Mouse (Mus musculus) left cerebral cortex, adult 11 months (tissue): ENCODE results near the gene Myoz1.
"Not testable (repeated sequence)": the region's sequence is repeated elsewhere in the genome, so short reads cannot be mapped to it uniquely, and the experiment has no call there.

ENCODE experiments used
- DNase-seq: peaks from one replicate; pipeline ENCODE4 v3.0.0; 2022; ENCODE audit warnings: low spot score

The Myoz1 gene

DNA sequence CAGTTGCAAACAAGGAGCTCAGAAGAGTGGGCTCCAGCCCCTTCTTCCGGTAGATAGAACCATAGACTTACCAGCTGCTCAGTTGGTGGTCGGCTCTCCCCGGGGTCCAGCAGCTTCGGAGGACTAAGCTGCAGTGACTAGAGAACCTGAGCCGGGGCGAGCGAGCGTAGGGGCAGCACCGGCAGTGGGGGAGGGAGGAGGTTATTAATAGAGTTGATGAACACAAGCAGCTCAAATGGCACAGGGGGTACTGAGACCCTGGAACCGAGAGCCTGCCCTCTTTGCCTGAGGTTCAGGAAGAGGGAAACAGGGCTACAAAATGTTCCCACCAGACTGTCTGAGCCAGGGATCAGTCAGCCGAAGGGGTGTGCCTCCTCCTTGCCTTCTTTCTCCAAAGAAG is at the start of gene Myoz1:
TSS of gene Myoz1 (minus strand) at position 180 of the 400 bp plus-strand sequence.
- no peak for DNase-seq

- DNase-seq: not testable (repeated sequence)
Observed at GRCm38 (mm10) chr14:20703461-20703860, 47.1 kb upstream of the Myoz1 start.

DNA sequence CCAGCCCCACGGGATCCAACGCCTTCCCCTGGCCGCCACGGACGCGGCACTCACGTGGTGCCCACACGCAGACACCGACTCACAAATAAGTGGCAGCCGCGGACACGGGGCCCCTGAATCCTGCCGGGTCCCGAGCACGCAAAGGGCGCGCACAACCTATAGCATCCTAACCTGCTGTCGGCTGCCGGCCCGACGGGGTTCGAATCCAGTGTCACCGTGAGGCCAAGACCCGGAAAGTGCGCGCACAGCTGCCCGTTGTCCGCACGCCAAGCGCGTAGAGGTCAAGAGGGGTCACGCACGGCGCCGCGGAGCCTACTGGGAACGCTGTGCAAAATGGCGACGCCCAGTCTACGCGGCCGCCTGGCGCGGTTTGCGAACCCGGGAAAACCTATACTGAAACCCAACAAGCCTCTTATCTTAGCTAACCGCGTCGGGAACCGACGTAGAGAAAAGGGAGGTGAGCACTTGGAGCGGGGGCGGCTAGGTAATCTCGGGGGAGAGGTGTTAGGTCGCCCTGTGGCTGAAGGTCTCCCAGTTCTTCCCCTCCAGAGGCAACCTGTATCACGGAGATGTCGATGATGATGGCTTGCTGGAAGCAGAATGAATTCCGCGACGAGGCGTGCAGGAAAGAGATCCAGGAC is 46.5 kb upstream of the Myoz1 start, which contains the start of gene Chchd1:
TSS of gene Chchd1 (plus strand) at position 266 of the 641 bp plus-strand sequence.
- DNase-seq: peak; percentile 85

DNA sequence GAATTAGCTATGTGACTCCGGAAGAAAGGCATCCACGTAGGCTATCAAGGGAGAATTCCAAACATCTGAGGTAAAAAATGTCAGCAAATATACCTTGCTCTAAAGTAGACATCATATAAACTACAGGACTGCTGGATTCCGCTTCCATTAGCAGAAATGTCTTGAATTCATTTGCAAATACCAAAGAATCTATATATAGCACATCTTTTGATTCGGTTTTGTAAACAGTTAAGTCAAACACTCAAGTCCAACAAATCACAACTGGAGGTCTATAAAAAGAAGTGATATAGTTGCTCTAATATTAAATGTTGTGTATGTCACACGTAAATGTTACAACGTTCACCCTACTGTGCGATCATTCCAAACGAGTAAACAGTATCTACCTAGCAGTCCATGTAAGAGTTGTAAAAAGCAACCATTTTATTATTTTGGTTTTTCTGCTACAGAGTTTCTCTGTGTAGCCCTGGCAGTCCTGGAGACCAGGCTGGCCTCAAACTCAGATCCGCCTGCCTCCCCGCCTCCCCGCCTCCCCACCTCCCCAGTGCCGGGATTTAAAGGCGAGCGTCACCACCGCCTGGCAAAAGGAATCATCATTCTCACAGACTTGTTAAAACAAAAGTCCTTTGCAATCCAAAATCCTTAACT is 45.9 kb upstream of the Myoz1 start:
- no peak for DNase-seq

- DNase-seq: no peak
Observed at GRCm38 (mm10) chr14:20701554-20701953, 45.2 kb upstream of the Myoz1 start.

DNA sequence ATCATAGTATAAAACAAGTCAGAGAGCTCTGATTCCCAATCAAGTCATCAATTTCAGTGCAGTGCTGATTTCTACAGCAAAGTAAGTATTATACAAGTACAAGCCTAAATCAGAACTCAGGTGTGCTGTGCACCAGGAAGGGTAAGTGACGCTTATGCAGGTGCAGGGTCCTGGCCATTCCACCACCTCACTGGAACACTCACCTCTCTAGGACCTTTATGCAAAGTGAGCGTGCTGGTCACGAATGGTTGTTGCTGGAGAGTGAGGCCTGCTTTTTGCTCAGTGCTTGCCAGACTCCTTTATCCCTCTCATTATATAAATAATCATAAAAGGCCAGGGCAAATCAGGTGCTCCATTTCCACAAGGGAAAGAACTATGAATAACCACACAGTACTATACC is 44.0 kb upstream of the Myoz1 start:
- no peak for DNase-seq

GRCm38 (mm10) chr14:20698515-20698914 is 42.2 kb upstream of the Myoz1 start:
- DNase-seq: no peak

DNA sequence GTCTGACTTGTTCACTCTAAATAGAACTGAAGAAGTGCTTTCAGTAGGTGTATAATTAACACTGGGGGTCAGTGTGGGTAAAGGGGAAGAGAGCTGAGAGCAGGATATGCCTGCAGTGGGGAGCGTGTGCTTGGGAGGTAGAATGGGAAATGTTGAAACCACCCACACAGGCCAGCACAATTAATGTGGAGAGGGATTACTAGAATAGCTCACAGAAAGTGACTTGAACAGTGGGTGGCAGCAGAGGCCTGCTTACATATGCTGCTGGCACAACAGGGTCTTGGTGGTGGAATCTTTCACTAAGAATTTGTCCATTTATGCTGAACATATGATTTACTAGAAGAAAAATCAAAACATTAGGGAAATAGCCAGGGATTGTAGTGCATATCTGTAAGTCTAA is 40.6 kb upstream of the Myoz1 start:
- no peak for DNase-seq

- DNase-seq: no peak
Observed at GRCm38 (mm10) chr14:20695761-20696520, 39.6 kb upstream of the Myoz1 start.

DNA sequence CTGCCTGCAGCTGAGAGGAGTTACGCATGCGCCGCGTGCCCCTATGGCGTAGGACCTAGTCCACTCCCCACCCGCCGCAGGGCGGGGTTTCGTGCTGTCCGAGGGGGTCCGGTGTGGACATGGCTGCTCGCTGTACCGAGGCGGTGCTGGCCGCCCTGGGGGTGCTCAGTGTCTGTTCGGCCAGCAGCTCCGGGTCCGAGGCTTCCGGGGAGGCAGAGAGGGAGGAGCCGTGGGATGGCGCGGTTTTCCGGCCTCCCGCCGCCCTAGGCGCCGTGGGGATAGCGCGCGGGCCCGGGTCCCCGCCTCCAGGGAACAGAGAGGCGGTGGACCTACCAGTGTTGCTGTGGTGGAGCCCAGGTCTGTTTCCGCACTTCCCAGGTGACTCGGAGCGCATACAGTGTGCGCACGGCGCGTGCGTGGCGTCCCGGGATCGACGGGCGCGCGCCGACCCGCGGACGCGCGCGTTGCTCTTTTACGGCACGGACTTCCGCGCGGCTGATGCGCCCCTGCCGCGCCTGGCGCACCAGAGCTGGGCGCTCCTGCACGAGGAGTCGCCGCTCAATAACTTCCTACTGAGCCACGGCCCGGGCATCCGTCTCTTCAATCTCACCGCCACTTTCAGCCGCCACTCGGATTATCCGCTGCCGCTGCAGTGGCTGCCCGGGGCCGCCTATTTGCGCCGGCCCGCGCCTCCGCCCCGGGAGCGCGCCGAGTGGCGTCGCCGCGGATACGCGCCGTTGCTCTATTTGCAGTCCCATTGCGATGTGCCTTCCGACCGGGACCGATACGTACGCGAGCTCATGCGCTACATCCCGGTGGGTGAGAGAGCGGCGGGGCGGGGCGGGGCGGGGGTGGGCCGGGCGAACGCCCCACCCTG is 38.8 kb upstream of the Myoz1 start, which contains the start of gene Fut11:
TSS of gene Fut11 (plus strand) at position 85 of the 877 bp plus-strand sequence.
- DNase-seq: peak; percentile 77

DNA sequence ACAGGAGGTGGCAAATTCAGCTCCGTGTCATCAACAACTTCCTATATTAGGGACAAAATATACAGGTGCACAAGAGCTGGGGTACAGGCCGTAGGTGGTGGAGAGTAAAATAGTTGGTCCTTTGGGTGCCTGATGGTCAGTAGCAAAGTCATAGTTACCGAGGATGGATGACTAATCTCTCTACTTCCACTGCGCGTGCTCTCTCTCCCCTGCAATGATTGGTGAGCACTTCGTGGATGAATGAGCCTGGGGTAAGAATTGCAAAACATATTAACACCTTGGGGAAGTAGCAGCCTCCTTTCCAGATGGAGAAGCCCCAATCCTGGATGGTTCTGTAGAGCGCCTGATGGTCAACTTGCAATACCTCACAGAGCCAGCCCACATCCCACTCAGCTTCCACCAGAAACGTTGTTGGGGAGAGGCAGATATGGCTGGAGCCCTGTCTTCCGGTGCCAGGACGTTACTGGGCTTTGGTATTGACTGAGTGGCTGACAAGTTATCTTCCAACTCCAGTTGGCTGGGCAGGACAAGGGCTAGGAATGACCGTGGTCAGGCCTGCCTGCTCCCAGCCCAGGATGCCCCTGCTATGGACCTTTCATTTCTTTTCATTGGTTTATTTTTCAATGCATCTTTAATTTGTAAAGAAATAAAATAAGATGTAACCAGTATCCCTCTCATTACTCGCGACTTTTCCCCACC is 38.0 kb upstream of the Myoz1 start:
- no peak for DNase-seq

DNA sequence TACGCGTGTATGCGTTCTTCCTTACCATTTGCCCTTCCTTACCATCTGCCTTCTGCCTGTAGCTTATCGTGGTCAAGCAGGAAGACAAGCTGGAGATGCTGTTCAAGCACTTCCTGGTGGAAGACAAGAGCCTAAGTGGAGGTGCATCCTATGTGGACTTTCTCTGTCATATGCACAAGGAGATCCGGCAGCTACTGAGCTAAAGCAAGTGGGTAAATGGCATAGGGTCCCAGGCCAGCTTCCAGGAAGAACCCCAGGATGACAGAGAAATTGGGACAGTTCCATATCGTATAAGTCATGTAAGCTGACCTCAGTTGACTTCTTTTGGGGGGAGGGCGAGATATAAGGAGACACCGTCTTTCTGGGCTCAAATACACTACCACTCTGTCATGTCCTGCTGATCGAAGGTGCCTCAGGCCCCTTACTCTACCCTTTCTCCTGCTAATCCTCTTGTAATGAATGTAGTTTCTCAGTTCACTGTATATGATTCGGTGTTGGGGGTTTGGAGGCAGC is 37.3 kb upstream of the Myoz1 start:
- DNase-seq: no peak

GRCm38 (mm10) chr14:20691772-20692171 is 35.4 kb upstream of the Myoz1 start:
- DNase-seq: no peak

DNA sequence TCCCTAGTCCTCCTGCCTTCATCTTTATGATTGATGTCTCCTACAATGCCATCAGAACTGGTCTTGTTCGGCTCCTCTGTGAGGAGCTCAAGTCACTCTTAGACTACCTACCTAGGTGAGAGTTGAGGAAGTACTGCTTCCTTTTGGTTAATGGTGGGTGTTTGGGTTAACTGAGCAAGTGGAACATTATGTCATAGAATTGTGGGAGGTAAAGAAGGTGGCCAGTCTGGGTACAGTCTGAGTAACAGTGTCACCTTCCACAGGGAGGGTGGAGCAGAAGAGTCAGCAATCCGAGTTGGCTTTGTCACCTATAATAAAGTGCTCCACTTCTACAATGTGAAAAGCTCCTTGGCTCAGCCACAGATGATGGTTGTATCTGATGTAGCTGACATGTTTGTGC is 32.7 kb upstream of the Myoz1 start:
- no peak for DNase-seq

DNA sequence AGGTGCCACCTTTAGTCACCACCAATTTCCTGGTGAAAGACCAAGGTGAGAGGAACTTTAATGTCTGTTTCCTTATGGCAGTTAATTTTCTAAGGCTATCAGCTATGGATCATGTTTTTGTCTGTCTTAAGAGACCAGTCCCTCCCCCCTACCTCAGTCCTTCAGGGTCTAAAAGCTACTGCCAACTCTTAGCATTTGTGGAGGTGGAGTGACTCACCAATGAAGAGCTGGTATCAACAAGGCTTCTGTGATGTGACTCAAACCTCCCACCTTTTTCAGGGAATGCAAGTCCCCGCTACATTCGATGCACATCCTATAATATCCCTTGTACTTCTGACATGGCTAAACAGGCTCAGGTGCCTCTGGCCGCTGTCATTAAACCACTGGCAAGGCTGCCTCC is 30.2 kb upstream of the Myoz1 start:
- no peak for DNase-seq

GRCm38 (mm10) chr14:20682498-20682897 is 26.2 kb upstream of the Myoz1 start:
- DNase-seq: no peak

GRCm38 (mm10) chr14:20681742-20682141 is 25.4 kb upstream of the Myoz1 start:
- no peak for DNase-seq

DNA sequence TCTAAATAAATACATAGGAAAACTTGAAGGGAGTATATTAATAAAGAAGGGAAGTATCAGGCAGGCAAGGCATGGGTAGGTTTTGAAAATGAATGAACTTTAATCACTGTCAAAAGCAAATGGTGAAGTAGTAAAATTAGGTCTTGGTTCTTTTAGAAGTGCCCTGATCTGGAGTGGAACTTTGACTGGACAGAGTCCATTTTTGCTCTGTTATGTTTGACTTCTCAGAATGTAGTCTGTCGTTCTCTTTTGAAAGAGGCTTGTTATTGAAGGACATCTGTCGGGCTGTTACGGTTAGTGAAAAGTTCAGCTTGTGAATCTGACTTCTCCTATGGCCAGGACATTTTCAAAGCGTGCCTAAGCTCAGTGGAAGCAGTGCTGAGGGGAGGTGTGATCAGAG is 21.6 kb upstream of the Myoz1 start:
- DNase-seq: no peak

DNA sequence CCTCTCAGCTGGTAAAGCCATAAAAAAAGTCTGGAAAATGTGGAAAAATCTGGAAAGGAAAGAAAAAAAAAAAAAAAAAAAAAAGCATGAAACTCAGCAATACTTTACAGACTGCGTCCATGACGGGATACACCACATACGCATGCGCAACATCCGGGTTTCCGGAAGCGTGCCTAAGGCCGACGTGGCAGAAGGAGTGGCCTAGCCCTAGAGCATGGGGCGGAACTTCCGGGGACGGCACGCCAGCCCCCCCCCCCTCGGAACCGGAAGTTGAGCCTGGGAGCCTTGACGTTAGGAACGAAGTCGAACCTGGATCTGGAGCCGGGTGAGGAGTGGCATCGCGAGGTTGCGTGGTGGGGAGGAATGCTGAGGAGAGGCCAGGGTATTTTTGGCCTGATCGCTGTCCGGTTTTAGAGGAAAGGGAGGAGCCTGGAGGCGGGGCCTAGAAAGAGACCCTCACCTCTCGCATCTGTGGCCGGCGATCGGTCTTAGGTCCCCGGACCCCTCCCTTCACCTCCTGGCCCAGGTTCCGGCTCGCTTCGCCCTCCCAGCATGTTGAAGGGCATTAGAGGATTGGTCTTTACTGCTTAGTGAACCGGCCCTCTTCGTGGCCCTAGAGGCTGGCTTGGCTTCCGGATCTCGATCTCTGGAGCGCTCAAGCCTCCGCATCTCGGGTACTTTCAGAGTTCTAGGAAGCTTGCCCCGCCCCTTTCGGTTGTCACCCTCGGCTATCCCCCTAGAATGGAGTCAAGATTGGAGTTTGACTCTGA is 17.9 kb upstream of the Myoz1 start, which contains the start of gene Sec24c:
TSS of gene Sec24c (plus strand) at position 245 of the 770 bp plus-strand sequence.
- DNase-seq: peak; percentile 87

DNA sequence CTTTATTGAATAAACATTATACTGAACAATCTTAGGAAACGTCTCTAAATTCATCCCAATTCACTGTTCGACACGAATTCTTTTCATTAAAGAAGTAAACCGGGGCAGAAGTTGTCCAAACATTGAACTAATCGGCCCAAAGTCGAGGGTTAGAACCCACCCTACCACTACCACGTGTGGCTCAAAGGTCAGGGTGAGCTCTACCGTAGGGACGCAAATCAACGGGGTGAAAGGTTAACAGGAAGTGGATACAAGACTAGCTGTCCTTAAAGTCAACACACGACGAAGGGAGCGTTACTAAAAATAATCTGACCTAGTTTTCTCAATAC is 17.4 kb upstream of the Myoz1 start:
- DNase-seq: peak; percentile 62
